Mouse (Mus musculus): Measurements from ENCODE around the gene Eif2b3.

Gene Eif2b3

DNA sequence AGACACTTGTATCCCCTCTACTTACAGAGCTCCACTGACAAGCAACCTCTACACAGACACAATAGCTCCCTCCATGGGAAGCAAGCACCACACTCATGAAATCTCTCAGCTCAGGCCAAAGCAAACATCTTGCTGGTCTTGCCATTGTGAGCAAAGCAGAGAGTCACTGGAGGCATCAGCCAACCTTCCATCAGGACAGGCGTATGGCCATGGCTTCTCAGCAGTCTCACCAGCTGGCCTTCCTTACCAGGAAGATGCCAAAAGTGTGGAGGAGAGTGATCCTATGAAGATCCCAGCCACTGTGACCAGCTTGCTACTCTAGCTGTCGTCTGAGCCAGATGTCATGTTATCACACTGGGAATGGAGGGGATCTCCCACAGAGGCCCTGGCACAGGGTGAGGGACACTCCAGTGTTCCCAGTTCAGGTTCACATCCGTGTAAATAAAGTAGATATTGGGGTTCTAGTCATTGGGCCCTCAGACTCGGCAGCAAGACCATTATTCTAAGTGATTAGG lies 4.2 kb upstream of the Eif2b3 start:
- DNase-seq (ENCODE audit: low read depth, low spot score), result no peak

DNA sequence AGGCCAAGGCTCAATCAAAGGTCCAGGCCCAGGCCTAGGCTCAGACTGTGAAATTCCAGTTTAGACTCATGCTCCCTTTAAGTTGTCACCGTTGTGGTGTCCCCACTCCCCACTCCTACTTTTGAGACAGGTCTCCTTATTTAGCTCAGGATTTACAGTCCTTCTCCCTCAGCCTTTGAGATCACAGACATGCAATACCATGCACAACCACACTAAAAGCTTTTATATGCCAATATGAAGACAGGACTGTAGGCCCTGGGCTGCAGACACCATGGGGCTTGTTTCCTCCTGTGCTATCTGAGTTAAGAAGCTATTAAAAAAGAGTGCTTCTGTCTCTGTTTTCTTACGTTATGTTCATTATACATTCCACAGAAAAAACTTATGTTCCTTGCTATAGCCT lies 1.5 kb upstream of the Eif2b3 start:
- no peak for DNase-seq (ENCODE audit: low read depth, low spot score)

DNA sequence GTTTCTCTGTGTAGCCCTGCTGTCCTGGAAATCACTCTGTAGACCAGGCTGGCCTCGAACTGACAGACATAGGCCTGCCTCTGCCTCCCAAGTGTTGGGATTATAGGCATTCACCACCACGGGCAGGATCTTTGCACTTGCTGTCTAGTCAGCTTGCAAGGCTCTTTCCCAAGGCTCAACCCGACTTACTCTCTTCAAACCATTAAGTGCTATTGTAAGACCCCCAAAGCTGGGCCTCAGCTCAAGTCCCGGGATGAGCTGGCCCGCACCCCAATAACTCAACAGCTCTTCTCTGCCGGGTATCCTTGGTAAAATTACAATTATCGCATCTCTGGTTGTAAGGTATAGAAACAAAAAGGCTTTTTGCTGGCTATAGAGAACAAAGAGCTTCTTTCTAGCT lies 875 bp upstream of the Eif2b3 start:
- no peak for DNase-seq (ENCODE audit: low read depth, low spot score)

DNA sequence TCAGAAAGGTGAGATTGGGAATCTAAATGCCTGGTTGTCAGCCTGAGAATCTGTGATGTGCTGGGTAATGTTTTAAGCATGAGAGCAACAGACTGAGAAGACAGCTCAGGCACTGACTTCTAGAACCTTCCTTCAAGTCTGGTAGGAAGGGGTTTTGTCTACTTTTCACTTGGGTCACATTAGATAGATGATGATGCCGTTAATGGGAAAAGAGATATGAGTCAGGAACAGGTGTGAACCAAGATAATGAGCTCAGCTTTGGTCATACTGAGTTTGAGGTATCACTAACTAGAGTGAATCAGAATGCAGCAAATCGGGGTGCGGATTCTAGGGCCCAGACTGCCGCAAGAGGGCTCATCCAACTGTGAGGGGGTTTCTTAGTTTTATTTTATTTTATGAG lies 4.3 kb downstream of the Eif2b3 start:
- DNase-seq (ENCODE audit: low read depth, low spot score), result no peak

DNA sequence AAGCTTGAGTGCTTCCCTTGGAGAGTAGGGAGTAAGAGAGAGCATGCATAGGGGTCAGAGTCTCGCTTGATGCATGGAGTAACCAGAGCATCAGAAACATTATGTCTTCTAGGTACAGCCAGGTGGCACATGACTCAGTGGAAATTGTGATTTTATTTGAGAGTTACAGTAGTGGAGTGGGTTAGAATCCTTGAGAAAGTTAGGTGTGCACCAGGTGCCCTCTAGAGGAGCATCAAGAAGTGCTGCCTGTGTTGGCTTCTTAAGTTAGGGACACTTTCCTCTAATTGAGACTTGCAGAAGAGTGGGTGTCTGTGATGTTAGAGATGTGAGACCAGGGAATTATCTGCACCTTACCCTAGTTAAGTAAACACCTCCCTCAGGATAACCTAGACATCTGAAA lies 11.9 kb downstream of the Eif2b3 start:
- no peak for DNase-seq (ENCODE audit: low read depth, low spot score)

DNA sequence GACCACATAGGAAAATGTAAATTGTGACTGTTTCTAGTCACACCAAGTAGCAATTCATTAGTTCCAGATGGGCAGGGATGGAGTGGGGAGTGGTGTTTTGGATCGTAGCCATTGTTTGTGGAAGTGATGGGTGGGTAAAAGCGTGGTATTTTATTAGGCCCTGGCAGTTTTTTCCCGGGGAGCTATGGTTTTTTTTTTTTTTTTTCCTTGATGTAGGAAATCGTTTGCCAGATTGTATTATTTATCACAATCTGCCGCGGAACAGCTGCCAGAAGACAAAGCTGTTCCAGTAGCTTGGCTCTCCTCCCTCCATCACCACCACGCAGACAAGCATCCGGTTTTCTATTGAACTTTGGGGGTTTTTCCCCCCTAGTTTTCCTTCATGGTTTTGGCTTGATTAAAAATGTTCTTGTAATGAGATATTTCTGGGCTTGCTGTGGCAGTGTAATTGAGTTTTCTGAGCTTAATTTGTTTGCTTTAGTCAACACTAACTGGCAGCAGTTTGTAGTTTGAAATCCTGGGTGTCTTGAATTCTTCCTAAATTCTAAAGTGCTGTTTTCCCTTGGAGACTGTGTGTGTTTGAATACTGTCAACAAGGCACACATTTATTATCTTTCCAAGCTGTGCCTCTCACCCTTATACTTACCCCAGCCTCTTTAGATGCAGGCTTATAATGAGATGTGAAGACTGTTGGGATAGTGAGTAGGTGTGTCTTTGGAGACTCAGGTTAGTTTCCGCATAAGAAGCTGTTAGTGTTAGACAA lies 20.9 kb downstream of the Eif2b3 start:
- DNase-seq (ENCODE audit: low read depth, low spot score), result peak; percentile 82

DNA sequence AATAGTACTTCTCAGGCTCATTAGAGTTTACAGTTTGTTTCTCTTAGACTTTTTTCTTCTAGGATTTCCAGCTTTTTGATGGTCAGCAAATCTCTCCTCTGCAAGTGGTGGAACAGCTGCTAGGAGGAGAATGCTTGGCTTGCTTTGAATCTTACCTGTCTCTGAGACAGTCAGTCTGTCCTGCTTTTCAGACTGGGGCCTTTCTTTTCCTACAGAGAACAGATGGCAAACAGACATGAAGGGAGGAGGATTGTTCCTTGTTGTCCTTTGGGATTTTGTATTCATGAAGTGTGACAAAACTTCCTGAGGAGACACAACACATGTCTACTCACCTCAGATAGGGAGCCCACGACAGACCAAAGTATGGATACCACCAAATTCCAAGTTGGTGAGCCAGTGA lies 21.6 kb downstream of the Eif2b3 start:
- no peak for DNase-seq (ENCODE audit: low read depth, low spot score)

DNA sequence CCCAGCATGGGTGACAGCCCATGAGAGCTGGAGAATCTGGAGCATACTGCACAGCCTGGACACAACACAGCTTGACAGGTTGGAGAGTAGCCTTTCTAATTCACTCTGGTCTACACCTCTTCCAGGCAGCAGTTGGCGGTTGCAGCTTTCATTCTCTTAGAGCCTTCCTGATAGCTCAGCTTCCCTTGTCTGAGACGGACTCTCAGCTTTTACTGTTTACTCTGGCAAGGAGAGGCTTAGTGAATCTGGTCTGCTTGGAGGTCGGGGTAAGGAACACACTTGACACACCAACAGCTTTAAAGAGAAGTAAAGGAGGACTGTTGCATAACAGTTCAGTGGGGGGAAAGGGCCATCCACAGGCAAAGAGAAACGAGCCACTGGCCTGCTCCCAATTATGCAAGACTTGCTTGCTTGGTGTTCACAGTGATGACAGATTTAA lies 22.1 kb downstream of the Eif2b3 start:
- no peak for DNase-seq (ENCODE audit: low read depth, low spot score)

DNA sequence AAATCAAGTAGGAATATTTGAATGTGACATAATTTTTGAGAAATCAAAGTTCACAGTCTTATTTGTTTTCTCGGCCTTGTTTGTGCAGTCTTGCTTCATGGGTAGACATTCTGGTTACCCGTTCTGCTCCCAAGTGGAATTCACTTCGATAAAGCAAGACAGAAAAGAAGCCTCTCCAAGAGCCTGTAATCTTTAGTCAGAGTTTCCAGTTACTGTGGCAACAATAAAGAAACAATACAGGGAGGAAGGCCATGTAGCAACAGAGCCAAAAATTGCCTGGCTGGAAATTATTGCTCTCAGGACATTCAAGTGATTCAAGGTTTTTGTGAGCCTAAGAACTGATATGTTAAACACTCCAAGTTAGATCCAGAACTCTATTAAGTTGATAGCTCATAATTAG lies 29.6 kb downstream of the Eif2b3 start:
- DNase-seq (ENCODE audit: low read depth, low spot score), result no peak

DNA sequence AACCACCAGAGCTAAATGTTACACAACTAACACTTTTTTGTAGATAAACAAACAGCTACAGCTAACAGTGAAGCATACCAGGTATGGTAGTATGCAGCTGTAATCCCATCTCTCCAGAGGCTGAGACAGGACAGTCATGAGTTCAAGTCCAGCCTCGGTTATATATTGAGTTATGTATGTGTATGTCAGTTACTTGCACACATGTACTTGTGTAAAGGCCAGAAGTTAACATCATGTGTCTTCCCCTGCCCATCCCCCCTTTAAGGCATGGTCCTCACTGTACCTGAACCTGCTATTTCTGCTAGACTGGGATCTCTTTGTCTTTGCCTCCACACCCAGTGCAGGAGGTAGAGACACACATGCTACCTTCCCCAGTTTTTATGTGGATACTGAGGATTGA lies 30.3 kb downstream of the Eif2b3 start:
- DNase-seq (ENCODE audit: low read depth, low spot score), result no peak

DNA sequence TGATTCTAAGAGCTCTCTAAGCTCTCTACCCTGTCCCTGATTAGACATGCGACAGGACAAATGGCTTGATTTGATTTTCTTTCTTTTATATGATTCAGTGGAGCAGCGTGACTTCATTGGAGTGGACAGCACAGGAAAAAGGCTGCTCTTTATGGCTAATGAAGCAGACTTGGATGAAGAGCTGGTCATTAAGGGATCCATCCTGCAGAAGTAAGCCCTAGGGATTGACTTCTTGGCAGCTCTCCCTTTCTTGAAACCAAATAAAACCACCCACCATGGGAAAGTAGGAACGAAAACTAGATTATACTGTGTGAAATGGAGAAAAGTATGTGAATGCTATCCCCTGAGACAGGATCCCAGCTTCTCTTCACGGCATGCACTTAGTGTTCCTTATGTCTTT lies 33.4 kb downstream of the Eif2b3 start:
- no peak for DNase-seq (ENCODE audit: low read depth, low spot score)

DNA sequence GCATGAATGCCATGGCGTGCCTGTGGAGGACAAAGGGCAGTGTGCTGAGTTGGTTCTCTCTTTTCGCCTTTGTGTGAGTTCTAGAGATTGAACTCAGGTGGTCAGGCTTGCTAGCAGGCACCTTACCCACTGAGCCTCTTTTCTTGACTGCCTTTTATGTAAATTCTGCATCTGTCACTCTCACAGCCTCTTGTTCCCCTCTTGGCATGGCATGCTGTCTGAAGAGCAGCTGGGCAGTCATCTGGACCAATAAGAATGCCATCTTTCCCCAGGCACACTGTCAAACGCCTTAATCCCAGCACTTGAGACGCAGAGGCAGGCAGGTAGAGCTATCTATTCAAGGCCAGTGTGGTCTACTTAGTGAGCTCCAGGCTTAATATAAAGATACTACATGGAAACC lies 34.8 kb downstream of the Eif2b3 start:
- no peak for DNase-seq (ENCODE audit: low read depth, low spot score)

DNA sequence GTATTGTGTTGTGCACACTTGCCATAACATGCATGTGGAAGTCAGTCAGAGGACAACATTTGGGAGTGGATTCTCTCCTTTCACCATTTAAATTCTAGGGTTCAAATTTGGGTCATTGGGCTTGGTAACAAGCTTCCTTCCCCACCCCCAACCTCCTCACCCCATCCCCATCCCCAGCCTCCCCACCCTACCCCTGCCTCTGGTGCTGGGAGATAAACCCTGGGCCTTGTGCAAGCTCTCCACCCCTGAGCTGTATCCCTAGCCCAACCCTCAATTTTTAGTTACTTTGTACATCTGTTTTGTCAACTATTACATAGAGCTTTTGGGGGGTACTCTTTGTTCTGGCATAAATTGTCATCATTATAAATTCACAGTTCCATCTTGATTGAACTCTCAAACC lies 36.9 kb downstream of the Eif2b3 start:
- DNase-seq (ENCODE audit: low read depth, low spot score), result no peak

DNA sequence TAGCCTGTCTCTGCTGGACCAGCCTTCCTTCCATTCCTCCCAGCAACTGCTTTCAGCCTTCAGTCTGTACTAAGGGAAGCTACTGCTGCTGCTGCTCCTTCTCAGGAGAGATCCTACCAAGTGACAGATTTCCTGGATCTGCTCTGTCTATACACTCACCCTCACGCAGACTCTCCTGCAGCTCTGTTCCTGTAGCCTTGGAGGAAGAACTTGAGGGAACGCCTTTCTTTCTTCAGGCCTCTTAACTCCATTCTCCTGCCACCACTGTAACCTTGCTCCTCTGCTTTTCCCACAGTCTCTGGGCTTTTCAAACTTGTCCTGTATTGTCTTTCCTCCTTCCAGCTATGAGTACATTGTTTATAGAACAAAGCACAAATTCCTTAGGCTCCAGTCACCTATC lies 37.3 kb downstream of the Eif2b3 start:
- no peak for DNase-seq (ENCODE audit: low read depth, low spot score)

DNA sequence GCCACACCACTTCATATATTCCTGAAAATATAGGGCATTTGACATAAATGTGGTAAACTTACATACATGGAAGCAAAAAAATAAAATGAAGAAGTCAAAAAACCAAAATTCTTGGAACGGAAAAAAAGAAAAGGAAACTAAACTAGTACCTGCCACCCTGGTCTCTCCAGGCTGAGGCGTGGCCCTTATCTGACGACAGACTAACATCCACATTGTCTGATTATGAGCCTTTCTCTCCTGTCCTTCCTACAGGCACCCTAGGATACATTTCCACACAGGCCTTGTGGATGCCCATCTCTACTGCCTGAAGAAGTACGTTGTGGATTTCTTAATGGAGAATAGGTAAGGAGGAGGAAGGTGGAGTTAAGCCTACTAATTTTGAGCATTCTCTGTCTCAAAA lies 39.3 kb downstream of the Eif2b3 start:
- no peak for DNase-seq (ENCODE audit: low read depth, low spot score)

DNA sequence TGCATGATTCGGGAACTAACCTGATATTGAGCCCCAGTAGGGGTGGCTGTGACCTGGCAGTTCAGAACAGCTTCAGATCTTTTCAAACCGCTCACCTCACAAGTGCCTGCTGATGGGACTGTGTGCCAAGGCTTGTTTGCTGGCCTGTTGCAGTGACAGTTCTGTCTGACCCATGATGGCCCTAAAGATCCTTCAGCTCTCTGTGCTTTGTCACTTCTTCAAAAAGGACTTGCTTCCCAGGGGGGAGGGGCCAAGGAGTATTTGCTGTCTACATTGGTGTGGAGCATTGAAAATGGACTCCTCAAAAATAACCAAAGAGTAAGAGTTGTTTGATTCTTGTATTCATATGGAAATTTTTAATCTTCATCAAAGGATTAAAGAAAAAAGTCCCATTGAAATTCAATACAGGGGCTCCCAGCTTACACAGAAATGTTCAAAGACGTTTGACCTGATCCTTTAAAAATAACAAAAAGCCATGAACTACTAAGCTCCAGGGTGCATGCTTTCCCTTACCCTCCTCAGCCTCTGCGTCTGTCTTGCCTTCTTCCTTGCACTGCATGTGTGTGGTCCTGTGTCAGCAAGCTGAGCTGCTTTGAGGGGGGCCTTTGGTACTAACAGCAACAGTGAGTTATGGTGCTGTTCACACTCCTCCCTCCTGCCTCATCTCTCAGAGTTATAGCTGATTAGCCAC lies 43.6 kb downstream of the Eif2b3 start:
- no peak for DNase-seq (ENCODE audit: low read depth, low spot score)

DNA sequence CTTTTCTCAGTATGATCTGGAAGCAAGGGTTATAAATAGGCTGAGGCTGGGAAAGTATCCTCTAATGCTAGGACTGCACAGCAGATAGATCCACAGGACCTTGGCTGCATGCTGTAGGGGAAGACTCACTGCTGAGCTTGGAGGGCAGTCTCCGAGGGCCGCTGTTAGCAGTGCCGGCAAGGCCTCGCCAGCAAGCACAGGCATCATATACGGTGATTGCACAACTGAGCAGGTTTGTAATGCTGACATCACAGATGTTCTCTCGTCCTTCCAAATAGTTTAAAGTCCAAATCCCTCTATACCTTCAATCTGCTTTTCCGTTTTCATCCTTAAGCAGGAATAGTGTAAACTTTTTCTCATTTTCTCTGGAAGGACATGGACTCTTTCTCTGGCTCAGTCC lies 48.8 kb downstream of the Eif2b3 start:
- no peak for DNase-seq (ENCODE audit: low read depth, low spot score)

DNA sequence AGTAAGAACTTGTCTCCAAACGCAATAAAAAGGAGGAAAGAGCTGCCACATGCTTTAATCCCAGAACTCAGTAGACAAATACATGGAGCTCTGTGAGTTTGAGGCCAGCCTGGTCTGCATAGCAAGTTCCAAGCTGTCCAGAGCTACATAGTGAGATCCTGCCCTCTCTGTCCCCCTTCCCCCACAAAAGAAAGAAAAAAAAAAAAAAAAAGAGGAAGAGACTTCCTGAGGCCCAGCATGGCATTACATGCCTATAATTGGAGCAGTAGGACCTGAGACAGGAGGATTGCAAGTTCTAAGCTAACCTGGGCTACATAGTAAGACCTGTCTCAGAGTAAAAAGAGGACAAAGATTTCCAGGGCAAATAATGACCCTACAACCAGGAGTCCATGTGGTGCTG lies 50.4 kb downstream of the Eif2b3 start:
- DNase-seq (ENCODE audit: low read depth, low spot score), result no peak

DNA sequence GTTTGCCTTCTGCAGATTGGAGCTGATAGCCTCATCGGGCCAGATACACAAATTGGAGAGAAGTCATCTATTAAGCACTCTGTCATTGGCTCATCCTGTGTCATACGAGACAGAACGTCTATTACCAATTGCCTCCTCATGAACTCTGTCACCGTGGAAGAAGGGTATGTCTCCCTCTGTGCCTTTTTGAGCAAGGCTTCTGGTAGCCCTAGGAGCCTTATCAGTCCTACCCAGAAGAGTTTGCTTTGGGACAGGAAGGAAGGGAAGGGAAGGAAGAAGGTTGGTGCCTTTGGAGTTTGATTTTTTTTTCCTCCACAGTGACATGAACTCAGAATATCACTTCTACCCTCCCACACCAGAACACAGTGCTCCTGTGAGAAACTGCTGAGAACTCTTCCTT lies 51.4 kb downstream of the Eif2b3 start:
- no peak for DNase-seq (ENCODE audit: low read depth, low spot score)

DNA sequence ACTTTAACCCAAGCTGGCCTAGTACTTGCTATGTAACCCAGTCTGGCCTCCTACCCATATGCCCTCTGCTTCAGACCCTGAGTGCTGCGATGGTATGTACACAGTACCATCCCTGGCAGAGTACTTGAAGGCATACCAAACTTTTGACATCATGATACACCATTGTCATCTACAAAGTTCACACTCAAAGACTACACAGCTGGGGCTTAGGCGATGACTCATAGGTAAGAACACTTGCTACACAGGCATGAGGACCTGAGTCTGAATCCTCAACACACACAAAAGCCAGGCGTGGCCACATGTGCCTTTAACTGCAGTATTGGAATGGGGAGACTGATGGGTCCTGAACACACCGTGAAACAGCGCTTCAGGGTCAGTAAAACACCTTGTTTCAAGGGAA lies 52.0 kb downstream of the Eif2b3 start:
- no peak for DNase-seq (ENCODE audit: low read depth, low spot score)

DNA sequence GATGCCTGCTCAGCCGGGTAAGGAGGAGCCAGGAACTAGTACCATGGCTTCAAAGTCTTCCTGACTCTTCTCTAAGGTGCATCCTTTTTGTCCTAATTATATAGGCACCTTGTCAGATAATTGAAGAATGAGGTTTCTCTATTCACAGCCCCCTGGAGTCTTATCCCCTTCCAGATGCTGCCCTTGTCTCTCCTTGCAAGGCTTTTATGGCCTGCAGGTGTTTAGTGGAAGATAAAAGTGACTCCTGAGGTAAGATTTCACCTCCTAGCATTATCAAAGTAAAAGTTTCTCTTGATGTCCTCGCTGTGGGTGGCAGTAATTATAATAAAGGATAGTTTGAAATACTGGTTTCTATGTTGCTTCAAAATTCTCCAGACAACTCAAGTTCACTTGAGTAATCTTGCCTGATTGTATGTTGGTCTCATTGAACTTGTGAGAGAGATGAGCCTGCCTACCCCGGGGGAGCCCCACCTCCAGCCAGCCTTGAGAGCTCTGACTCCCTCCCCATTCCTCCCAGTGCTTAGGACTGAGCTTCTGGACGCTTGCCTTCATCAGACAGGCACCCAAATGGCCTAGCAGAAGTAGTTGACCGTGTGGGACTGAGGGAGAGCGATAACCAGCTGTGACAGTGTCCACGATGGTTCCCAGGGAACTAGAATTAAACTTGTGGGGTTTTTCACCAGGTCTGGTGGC lies 68.9 kb downstream of the Eif2b3 start:
- DNase-seq (ENCODE audit: low read depth, low spot score), result no peak

DNA sequence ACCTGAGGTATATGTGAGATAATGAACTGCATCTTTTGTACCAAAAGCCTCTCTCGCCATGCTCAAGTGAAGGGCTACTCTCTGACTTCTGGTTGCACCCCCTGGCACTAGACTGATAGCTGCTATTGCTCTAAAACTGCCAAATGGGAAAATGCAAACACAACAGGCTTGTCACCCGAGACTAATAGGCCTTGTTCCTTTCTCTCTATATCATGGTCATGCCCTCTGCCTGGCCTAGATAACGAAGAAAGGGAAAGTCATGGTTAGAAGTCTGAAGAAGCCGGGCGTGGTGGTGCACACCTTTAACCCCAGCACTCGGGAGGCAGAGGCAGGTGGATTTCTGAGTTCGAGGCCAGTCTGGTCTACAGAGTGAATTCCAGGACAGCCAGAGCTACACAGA lies 71.4 kb downstream of the Eif2b3 start:
- DNase-seq (ENCODE audit: low read depth, low spot score), result no peak
